Mouse (Mus musculus): ENCODE results near the gene Gpat2. TPM values are rescaled to one million over a fixed set of nuclear protein-coding genes. Genes with fewer than 3 reads are reported as not detected.

Gpat2 gene
- 0.14 and 0.29 TPM in 2 replicates for polyA plus RNA-seq (2012; rRNA removed)

DNA sequence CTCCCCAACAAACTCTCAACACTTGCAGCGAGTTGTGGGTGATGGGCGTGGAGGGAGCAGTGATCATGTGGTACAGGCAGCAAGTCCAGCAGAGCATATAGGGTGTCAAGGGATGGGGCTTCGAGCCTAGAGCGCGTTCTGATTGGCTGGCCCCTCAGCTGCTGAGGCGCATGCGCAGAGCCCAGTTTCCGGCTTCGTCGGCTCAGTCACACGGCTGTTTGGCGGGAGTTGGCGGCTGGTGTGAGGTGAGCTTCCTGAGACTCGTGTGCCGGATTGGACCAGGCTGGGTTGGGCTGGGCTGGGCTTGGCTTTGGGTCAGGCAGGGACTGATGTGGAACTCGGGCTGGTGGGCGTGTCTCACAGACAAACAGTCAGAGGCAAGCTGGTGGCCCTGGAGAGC, at the start of gene Gpat2:
TSS of gene Gpat2 (plus strand) at position 223 of the 400 bp plus-strand sequence.
- no peak for DNase-seq (ENCODE audit: extremely low spot score in 1 of 2, low spot score in 1 of 2)

DNA sequence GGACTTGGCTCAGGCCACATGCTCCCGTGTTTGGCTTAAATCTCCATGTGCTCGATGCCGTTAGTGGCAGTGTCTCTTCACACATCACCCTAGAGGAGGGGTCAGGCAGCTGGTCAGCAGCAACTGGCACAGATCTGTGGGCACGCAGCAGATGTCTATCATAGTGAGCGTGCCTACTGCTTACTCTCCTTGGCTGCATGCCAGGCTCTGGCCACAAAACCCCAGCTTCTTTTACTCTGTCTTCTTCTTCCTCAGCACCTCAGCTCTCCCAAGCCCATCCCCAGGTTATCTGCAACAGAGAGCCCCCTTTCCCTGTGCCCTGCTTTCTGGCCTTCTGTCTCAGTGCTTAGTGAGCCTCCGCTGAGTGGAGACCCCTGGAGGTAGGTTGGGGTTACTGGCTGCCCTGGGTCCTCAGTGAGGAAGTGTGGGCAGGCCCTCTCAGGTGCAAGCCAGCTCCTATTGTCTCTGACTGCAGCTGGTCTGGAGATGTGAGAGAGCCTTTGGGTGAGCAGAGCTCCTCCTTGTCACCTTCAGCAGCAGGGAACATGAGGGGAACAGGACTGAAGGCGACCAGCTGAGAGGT, 49.1 kb upstream of the Gpat2 start:
- no peak for DNase-seq (ENCODE audit: extremely low spot score in 1 of 2, low spot score in 1 of 2)

DNA sequence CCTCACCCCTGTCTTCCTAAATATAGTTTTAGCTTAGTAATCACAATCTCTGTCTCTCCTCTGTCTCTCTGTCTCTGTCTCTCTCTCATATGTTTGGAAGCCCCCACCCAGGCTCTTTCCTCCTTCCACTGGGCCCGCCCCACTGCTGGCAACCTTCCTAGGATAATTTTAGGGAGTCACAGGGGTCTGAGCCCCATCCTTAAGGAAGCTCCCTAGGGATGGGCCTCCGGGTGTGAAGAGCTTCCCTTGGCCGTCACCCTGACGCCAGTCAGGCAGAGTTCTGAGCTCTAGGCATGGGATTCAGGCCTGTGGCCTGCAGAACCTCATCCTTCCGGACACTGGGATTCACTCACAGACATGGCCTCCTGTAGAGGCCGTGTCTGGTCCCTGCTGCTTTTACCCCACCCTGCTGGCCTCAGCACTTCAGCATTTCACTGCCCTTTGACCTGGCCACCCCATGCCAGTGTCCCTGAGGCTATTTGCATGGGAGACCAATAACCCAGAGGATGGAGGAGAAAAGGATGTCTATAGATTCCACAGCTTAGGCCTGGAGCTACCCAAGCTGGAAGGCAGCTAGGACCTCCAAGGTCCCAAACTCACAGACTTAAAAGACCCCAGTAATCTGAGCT, 48.5 kb upstream of the Gpat2 start:
- no peak for DNase-seq (ENCODE audit: extremely low spot score in 1 of 2, low spot score in 1 of 2)

DNA sequence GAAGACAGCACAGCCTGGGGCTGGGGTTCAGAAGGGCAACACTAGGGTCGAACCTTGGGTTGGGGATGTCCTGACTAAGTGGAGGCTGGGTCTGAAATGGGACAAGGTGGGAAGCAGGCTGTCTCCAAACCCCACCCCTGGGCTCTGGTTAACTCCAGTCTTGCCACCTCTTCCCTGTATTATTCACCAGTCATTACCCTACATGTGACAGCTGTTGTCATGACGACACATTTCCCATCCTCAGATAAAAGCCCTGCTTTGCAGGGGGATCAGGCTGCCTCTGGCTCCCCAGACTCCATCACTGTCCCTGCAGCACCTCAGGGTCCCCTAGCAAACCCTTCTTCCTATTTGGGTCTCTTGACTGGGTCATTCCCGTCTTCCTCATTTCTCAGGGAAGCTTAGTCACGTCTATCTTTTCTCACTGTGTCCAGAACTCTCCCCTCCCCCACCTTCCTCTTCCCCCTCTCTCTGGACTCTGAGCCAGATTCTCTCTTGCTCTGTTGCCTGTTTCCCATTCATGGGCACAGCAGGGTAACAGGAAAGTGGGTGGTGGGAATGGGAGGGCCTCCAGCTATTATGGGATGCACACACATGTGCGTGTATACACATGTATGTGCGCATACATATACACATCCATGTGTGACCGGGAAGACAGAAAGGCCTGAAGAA, 46.9 kb upstream of the Gpat2 start:
- DNase-seq (ENCODE audit: extremely low spot score in 1 of 2, low spot score in 1 of 2) = no peak

DNA sequence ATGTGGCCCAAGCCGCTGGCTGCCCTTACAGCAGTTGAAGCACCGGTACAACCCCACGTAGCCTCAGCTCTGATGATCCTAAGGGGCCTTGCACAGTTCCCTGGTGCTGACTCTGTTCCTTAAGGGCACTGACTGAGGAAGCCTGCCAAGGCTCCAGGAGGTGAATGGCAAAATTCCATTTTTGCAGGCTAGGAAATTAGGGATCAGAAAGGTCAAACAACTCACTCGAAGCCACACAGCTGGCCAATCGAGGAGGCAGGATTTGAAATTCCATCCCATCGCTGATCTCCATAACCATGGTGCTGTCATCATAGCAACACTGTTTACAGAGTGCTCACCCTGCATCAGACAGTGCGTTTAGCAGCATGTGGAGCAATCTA, 46.4 kb upstream of the Gpat2 start:
- DNase-seq (ENCODE audit: extremely low spot score in 1 of 2, low spot score in 1 of 2) = no peak

DNA sequence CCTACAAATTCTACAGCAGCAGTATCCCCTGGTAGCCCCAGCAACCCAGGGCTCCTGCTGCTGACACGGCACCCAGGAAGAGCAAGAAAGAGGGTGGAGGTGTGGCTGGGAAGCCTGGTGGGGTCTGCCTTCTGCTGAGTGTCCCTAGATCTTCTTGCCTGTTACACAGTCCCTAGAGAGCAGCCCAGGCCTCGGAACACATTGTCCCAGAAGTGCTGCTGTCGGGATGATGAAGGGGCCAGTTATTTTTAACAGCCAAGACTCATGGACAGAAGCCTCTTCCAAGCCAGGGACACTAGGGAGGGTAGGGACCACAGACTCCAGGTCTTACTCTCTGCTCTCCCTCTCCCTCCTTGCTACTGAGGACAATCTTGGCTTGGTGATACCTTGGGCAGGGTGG, 45.7 kb upstream of the Gpat2 start:
- DNase-seq (ENCODE audit: extremely low spot score in 1 of 2, low spot score in 1 of 2) = no peak

DNA sequence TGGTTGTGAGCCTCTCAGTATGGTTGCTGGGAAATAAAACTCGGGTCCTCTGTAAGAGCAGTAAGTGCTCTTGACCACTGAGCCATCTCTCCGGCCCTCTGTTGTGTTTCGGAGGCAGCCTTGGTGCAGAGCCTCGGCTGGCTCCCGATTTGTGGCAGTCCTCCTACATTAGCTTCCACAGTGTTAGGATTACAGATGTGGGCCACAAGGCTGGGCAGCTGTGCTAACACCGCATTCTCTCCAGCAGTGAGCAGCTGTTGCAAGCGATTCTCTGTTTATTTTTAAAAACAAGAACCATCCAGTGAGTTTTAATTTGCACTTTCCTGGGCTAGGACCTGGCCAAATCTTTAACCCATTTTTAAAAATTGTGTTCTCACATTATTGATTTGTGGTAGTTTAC, 41.1 kb upstream of the Gpat2 start:
- no peak for DNase-seq (ENCODE audit: extremely low spot score in 1 of 2, low spot score in 1 of 2)

DNA sequence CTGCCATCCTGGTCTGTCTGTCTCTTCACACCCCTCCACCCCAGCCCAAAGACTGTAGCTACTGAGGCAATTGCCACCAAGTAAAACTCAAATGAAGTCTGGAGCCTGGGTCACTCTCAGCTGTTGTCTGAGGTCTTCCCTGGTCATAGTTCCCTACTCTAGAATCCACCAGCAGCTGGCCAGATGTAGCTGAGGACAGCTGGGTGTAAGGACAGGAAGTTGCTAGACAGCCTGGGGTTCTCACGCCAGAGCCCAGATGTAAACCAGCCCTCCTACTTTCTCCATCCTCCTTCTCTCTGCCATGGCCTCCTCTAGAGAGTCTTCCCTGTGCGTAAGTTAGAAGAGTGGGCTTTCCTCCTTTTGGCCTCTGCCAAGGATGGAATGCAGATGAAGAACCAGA, 37.5 kb upstream of the Gpat2 start:
- DNase-seq (ENCODE audit: extremely low spot score in 1 of 2, low spot score in 1 of 2) = no peak

DNA sequence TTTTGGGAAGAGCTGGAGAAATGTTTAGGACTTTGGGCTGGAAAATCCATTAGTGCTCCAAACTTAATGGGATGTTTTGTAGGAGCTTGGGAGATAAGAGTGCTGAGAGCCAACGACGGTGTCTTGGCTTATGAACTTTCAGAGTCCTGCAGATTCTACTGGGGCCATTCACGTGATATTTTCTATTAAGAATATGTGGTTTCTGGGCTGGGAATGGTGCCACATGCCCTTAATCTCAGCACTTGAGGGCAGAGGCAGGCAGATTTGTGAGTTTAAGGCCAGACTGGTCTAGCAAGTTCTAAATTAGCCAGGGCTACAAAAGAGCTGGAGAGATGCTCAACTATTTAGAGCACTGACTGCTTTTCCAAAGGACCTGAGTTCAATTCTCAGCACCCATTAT, 34.6 kb upstream of the Gpat2 start:
- no peak for DNase-seq (ENCODE audit: extremely low spot score in 1 of 2, low spot score in 1 of 2)

DNA sequence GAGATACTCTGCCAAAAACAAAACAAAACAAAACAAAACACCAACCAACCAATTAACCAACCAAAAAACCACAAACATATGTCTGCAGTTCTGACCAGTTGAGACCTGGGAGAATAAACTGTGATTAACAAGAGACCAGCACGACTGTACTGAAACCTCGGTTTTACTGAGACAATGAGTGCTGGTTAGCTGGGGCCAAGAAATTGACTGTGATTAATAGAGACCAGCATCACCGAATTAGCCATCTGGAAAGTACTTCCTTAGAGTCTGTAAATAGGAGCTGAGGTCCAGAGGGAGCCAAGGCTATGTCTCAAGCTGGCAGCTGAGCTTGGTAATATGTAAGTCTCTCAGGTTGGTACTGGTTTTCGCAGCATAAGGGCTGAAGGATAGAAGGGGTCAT, 34.2 kb upstream of the Gpat2 start:
- DNase-seq (ENCODE audit: extremely low spot score in 1 of 2, low spot score in 1 of 2) = no peak

DNA sequence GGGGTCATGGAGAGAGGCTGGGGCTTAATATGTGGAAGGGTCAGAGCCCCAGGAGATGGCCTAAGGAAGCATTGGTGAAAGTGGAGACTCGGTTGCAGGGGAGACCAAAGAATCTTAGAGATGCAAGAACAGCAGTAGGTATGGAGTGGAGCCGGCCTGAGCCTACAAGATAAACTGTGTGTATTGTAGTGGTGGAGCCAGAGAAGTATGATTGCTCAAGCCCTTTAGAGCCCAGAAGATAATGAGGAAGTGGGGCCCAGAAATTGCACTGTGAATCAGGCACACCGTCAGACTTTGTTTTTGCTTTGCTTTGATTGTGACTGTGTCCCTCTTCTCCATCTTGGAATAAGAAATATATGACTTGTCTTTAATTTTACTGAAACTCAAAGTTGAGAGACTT, 33.7 kb upstream of the Gpat2 start:
- no peak for DNase-seq (ENCODE audit: extremely low spot score in 1 of 2, low spot score in 1 of 2)

DNA sequence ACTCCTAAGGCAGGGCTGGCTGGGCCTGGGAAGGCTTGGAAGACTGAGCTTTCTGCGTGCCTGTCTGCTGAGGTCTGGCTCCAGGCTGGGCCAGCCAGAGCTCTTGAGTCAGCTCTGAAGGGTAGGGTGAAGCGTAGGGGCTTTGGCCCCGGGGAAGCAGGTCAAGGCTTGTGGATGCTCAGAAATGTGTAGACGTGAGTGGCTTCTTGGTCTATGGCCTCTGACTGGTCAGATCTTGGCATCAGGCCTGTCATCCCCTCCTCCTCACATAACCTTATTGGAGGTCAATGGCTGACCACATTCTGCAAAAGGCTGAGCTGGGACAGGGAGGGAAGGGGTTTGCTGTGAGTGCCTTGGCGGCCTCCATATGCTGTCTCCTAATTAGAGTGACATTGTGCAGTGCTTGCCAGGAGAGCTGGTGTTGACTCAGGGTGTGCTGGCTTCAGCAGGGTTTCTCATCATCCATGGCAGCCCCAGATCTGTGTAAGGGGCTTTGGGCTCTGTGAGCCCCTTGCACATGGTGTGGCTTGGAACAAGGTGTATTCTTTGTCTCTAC, 30.3 kb upstream of the Gpat2 start:
- no peak for DNase-seq (ENCODE audit: extremely low spot score in 1 of 2, low spot score in 1 of 2)

DNA sequence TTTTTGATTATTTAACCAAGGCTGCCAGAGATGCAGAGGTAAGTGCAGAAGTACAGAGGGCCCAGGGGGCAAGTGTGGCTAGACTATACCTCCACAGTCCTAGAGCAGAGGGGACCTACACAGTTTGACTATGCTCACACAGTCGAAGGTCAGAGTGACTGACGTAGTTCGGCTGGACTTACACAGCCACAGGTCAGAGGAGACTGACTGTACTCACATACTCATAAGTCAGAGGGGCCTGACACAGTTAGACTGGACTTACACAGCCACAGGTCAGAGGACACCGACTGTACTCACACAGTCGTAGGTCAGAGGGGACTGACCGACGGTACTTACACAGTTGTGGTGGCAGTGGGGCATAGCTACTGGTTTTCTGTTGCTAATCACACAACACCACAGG, 26.3 kb upstream of the Gpat2 start:
- DNase-seq (ENCODE audit: extremely low spot score in 1 of 2, low spot score in 1 of 2) = no peak

DNA sequence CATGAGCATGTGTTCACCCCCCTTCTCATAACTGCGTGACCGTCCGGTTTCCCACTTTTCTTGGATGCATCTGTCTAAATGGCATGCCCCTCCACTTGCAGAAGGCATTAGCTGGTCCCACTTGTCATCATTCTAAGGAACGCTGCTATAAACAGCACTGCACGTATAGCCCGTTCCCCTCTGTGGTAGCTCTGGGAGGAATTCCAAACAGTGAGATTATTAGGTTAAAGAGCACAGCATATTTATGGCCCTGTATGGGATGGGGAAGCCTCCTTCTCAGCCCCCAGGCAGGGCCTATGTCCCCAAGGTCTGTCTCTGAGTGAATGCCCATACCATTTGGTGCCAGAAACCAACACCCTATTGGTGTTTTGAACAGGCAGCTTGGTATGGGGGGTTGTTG, 13.9 kb upstream of the Gpat2 start:
- DNase-seq (ENCODE audit: extremely low spot score in 1 of 2, low spot score in 1 of 2) = no peak

DNA sequence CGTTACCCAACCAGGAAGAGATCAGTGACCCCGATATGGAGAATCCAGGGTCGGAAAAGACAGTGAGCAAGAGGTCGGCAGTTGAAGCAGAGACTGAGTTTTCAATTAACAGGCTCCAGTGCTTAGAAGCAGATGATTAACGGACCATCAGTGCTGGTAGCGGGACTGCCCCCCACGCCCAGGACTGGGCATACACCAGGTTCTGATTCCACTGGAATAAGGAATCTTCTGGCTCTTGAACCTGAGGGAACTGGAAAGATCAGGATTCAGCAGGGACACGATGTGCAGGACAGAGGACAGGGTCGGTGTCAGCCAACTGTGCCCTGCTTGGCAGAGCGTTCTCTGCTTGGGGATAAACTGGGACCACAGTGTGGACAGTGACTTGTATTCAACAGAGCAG, 9.2 kb upstream of the Gpat2 start:
- DNase-seq (ENCODE audit: extremely low spot score in 1 of 2, low spot score in 1 of 2) = no peak

DNA sequence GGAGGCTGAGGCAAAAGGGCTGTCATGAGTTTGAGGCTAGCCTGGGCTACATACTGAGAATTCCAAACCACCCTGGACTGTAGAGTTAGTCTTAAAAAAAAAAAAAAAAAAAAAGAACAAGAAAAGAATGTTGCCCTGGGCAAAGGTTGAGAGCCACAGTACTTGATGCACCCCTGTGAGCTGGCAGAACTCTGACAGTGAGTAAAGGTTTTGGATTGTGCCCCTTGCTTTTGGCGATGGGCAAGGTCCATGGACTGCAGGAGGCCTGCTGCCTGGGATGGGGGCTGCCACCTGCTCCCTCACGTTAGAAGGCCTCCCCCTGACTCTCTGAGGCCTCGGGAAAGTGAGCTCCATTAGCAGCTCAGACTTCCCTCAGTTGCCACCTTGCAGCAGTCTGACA, 8.3 kb upstream of the Gpat2 start:
- DNase-seq (ENCODE audit: extremely low spot score in 1 of 2, low spot score in 1 of 2) = no peak

DNA sequence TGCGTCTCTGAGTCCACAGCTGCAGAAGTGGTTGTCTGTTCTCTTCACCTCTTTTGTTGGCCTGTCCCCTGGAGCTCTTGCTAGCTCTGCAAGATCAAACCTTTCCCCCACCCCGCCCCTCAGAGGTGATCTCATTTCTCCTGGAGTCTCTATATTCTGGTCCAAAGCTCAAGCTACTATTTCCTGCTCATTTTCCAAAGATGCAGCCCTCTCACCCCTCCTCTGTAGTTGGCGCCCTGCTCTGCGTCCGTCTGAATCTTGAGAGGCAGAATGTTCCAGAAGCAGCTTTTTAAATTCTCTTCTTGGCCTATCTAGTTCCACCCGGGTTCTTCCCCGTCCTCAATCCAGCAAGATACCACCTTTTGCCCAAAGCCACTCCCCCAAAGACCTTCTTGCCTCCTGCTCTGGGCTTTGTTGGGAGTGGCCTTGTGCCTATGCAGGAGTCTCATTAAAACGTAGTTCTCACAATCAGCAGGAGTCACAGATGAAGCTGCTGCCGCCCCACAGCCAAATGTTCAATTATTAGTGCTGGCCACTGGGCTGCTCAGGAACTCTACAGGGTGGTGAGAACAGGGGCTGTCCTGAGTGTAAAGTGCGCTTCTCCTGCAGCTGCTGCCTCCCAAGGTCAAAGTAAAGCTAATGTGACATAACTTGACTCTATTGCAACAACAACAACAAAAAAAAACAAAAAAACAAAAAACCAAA, 6.6 kb upstream of the Gpat2 start:
- DNase-seq (ENCODE audit: extremely low spot score in 1 of 2, low spot score in 1 of 2) = no peak

DNA sequence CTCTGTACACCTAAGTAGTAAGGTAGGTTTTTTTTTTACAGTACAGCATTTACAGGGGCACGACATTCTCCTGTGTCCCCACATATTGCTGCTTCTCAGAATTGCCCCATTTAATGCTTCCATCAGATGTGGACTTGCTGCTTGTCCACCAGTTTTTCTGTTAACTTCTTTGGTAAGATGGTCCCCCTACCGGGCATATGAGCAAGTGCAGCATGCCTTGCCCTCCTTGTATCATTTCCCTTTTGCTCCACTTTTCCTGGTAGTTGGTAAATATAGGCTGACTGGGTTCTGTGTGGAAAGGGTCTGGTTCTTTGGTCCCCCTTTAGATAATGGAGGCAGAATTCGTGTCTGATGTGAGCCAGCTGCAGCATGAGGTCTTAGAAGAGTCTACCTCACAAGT, 5.2 kb downstream of the Gpat2 start:
- peak; percentile 21 to 70 for DNase-seq (ENCODE audit: extremely low spot score in 1 of 2, low spot score in 1 of 2)

DNA sequence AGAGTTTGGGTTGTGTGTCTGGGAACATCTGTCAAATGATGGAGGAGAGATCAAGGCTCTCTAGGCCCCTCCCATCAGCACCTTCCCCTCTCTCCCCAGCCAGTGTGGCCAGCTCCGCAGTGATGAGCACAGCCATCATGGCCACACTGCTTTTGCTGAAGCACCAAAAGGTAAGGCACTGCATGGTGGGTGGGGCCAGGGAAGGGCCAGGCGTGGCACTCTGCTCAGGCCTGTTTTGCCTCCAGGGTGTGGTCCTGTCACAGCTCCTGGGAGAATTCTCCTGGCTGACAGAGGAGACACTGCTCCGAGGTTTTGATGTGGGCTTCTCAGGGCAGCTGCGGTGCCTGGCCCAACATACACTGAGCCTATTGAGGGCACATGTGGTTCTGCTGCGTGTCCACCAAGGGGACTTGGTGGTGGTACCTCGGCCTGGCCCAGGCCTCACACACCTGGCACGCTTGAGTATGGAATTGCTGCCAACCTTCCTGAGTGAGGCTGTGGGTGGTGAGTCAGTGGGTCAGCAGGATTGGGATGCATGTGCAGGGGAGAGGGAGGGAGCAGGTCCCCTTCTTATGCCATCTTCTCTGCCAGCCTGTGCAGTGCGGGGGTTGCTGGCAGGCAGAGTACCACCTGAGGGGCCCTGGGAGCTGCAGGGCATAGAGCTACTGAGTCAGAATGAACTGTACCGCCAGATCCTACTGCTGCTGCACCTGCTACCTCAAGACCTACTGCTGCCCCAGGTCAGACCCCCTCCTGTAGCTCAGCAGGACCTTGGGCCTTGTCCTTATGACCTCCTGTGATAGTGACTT, 8.7 kb downstream of the Gpat2 start:
- DNase-seq (ENCODE audit: extremely low spot score in 1 of 2, low spot score in 1 of 2) = no peak

DNA sequence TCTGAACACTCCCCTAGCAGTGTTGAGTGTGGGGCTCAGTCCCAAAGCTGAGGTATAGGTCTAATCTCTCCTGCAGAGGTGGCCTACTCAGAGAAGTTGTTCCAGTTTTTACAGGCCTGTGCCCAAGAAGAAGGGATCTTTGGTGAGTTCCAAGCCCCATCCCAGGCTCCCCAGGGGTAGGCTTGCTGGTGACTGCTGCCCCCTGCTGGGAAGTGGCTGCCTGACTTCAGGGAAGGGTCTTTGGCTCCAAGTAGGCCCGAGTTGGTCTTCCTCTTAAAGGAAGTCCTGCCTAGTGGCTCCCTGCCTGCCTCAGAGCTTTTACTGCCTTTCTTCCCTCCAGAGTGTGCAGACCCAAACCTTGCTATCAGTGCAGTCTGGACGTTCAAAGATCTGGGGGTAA, 10.1 kb downstream of the Gpat2 start:
- DNase-seq (ENCODE audit: extremely low spot score in 1 of 2, low spot score in 1 of 2) = peak in 1 of 2 experiments; percentile 35

DNA sequence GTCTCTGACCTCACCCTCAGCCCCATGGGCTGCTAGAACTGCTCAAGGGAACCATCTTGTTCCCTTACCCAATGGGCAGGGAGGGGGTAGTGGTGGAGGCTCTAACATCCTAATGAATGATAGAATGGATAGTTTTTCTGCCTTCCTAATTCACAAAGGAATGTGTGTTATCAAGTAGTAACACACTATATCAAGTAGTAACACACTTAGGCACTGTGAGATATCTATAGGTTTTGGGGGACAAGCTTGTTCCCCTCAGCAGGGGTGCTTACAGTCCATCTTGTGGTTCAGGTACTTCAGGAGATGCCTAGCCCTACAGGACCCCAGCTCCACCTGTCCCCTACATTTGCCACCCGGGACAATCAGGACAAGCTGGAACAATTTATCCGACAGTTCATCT, 10.6 kb downstream of the Gpat2 start:
- no peak for DNase-seq (ENCODE audit: extremely low spot score in 1 of 2, low spot score in 1 of 2)
